Mouse (Mus musculus) C3H10T1/2 (cell line): ENCODE results near the gene Dnajc19. TPM values are rescaled to one million over a fixed set of nuclear protein-coding genes. Genes with fewer than 3 reads are reported as not detected.

Experiments
- polyA plus RNA-seq, 2 experiments: library from polyadenylated mRNA; unstranded; fragments of >200 nt; fragmentation: generic; extraction: Trizol; gene quantifications; one replicate each; pipeline ENCODE4 v1.2.1; 2012; ENCODE audit warnings: missing spikeins in 2 of 2

Dnajc19 gene
- 10 to 100 TPM; 31.3 to 58.9 TPM for polyA plus RNA-seq

GRCm38 (mm10) chr3:34080900-34081662 lies at the start of gene Dnajc19:
TSS of gene Dnajc19 (minus strand) at chr3:34081321.

GRCm38 (mm10) chr3:34019540-34020381 lies 61.4 kb downstream of the Dnajc19 start, which contains the start of gene Fxr1:
TSS of gene Fxr1 (plus strand) at chr3:34019943.

Other genes starting within 250 kb of the Dnajc19 start
- gene Ccdc39, start 237.0 kb downstream of the Dnajc19 start, polyA plus RNA-seq: under 1 TPM; 0.02 to 0.64 TPM
- 10 to 100 TPM in 1 of 2 experiments, 1 to 10 TPM in 1; 2.4 to 16.5 TPM for gene Fxr1, start 61.4 kb downstream of the Dnajc19 start, polyA plus RNA-seq